Mouse (Mus musculus) hindbrain, embryonic 10.5 days (tissue): ENCODE results near the gene Mecom. TPM values are rescaled to one million over a fixed set of nuclear protein-coding genes. Genes with fewer than 3 reads are reported as not detected.

ENCODE experiments used
- DNase-seq: peaks from one replicate; pipeline ENCODE4 v3.0.0-alpha.2; 2017; ENCODE audit warnings: low spot score
- H3K27ac ChIP-seq: fragments of 300-500 bp; sonication (generic); 2 replicates; pipeline ENCODE4 v1.5.1; 2016; ENCODE audit warnings: mild to moderate bottlenecking, moderate library complexity
- H3K27me3 ChIP-seq: fragments of 300-500 bp; sonication (generic); 2 replicates; pipeline ENCODE4 v1.6.1; 2016; ENCODE audit warnings: mild to moderate bottlenecking; ENCODE audit not compliant: poor library complexity, insufficient read depth, severe bottlenecking
- H3K36me3 ChIP-seq: fragments of 300-500 bp; sonication (generic); 2 replicates; pipeline ENCODE4 v1.6.1; 2016; ENCODE audit warnings: mild to moderate bottlenecking, moderate library complexity
- H3K4me1 ChIP-seq: fragments of 300-500 bp; sonication (generic); replicated peaks from 2 replicates; pipeline ENCODE4 v1.6.1; 2016; ENCODE audit warnings: mild to moderate bottlenecking
- H3K4me3 ChIP-seq: fragments of 300-500 bp; sonication (generic); 2 replicates; pipeline ENCODE4 v1.5.1; 2016; ENCODE audit warnings: mild to moderate bottlenecking, moderate library complexity
- H3K9me3 ChIP-seq: fragments of 300-500 bp; sonication (generic); 2 replicates; pipeline ENCODE4 v1.6.1; 2016; ENCODE audit warnings: mild to moderate bottlenecking, moderate library complexity
- WGBS: fragments of 180-500 bp; shearing (Covaris S2); methylation state at CpG from one replicate; pipeline ENCODE4 v1.1.7; 2016; 5-methylcytosine and 5-hydroxymethylcytosine counted together
- polyA plus RNA-seq: library from polyadenylated mRNA; unstranded; fragments of >200 nt; fragmentation: Nextera tagmentation; extraction: Ambion mirVana; gene quantifications from 2 replicates; pipeline ENCODE4 v1.2.1, GENCODE M21; 2016

Mecom gene
- polyA plus RNA-seq, 1 experiment from 2014 or later, result 25.8 TPM

- no peaks in the 10 kb centered on the region for H3K36me3 ChIP-seq
- 65% methylated on average over 5 of the region's 5 CpGs for WGBS
- H3K9me3 ChIP-seq, result no peaks in the 10 kb centered on the region
- DNase-seq, result no peak
- no peaks in the 10 kb centered on the region for H3K27me3 ChIP-seq
- H3K4me3 ChIP-seq, result no peak overlapping the region
- H3K4me1 ChIP-seq, result peaks cover 15% of the 10 kb centered on the region
- H3K27ac ChIP-seq, result no peak overlapping the region; the same call in 1 of the 2 replicates
Measured at GRCm38 (mm10) chr3:30187812-30188469, 359.9 kb downstream of the Mecom start.

- WGBS, result 86% methylated on average over 8 of the region's 8 CpGs
- Histone ChIP-seq H3K27me3 (no peaks in the 10 kb centered on the region), H3K4me3 (no peak overlapping the region), H3K9me3 (no peaks in the 10 kb centered on the region), H3K4me1 (no peaks in the 10 kb centered on the region), H3K36me3 (no peaks in the 10 kb centered on the region), H3K27ac (no peak overlapping the region)
- DNase-seq, result no peak
Measured at GRCm38 (mm10) chr3:30181807-30182481, 365.9 kb downstream of the Mecom start.

GRCm38 (mm10) chr3:30176615-30177014 lies 371.2 kb downstream of the Mecom start:
- Histone ChIP-seq H3K27ac (no peak overlapping the region), H3K4me1 (no peaks in the 10 kb centered on the region), H3K4me3 (no peak overlapping the region), H3K27me3 (no peaks in the 10 kb centered on the region), H3K36me3 (no peaks in the 10 kb centered on the region), H3K9me3 (0 out of 2 replicates have a peak, but pooled peaks cover 5% of the 10 kb centered on the region)
- DNase-seq, result no peak
- WGBS, result 91% methylated on average over 5 of the region's 5 CpGs

- Histone ChIP-seq H3K9me3 (0 out of 2 replicates have a peak, but pooled peaks cover 5% of the 10 kb centered on the region), H3K27me3 (no peaks in the 10 kb centered on the region), H3K4me1 (no peaks in the 10 kb centered on the region), H3K36me3 (no peaks in the 10 kb centered on the region), H3K27ac (no peak overlapping the region), H3K4me3 (no peak overlapping the region)
- DNase-seq, result no peak
- 84% methylated on average over 3 of the region's 3 CpGs for WGBS
Measured at GRCm38 (mm10) chr3:30173812-30174211, 374.0 kb downstream of the Mecom start.

DNA sequence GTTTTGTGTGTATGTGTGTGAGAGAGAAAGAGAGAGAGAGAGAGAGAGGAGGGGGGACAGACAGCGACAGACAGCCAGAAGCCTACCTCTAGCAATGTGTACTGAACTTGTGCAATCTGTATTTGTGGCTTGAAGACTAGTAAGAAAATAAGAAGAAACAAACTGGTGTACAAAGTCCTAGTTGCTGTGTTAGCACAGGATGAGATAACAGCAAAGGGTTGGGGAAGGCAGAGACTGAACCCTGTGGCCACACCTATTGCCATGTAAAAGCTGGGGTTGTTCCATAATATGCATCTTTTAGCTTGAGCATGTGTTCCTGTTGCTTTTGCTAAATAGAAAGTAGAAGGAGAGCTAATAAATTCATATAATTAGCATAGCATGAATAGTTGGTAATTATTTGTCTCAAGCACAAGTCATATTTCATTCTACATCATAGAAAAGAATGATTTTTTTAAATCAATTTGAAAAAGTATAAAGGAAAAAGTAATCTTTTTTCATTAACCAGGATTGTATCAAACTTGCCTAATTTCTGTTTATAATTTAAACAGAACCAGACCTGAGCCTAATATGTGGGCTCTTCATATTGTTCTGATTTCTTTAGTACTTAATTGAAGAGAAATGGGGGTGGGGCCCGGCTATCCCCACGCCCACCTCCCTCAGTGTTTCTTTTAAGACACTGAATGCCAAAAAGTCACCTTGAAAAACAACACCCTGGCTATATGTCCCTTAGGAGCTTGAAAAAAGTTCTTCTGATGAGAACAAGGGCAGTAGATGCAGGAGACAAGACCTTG lies 379.2 kb downstream of the Mecom start:
- Histone ChIP-seq H3K4me3 (no peak overlapping the region), H3K27ac (no peak overlapping the region), H3K4me1 (no peaks in the 10 kb centered on the region), H3K27me3 (no peaks in the 10 kb centered on the region), H3K36me3 (no peaks in the 10 kb centered on the region), H3K9me3 (no peaks in the 10 kb centered on the region)
- 92% methylated on average over 3 of the region's 3 CpGs for WGBS
- DNase-seq, result no peak

- Histone ChIP-seq H3K27me3 (no peaks in the 10 kb centered on the region), H3K4me3 (no peak overlapping the region), H3K27ac (no peak overlapping the region), H3K36me3 (no peaks in the 10 kb centered on the region), H3K9me3 (no peaks in the 10 kb centered on the region), H3K4me1 (no peaks in the 10 kb centered on the region)
- WGBS, result 92% methylated on average over 3 of the region's 3 CpGs
- DNase-seq, result no peak
Measured at GRCm38 (mm10) chr3:30167027-30167426, 380.8 kb downstream of the Mecom start.

DNA sequence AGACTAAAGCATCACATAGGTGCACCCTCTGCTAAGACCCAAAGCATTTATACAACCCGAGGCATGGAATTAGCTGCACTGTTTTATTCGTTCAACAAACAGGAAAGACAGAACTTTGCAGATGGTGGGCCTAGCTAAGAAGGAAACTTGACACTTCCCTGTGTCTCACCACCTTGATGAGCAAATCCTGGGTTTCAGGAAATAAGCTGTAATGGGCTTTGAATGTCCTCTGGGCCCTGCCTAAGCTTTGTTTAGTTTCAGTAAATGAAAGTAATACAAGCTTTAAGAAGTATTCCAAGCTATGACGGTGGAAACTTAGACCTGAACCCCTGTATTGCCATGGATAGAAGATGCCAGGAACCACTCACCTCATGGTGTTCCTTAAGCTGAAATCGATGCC lies 383.0 kb downstream of the Mecom start:
- H3K4me1 ChIP-seq, result no peaks in the 10 kb centered on the region
- no peak overlapping the region for H3K4me3 ChIP-seq
- no peaks in the 10 kb centered on the region for H3K36me3 ChIP-seq
- no peaks in the 10 kb centered on the region for H3K9me3 ChIP-seq
- no peak overlapping the region for H3K27ac ChIP-seq
- 74% methylated on average over 4 of the region's 4 CpGs for WGBS
- H3K27me3 ChIP-seq, result no peaks in the 10 kb centered on the region
- no peak for DNase-seq

DNA sequence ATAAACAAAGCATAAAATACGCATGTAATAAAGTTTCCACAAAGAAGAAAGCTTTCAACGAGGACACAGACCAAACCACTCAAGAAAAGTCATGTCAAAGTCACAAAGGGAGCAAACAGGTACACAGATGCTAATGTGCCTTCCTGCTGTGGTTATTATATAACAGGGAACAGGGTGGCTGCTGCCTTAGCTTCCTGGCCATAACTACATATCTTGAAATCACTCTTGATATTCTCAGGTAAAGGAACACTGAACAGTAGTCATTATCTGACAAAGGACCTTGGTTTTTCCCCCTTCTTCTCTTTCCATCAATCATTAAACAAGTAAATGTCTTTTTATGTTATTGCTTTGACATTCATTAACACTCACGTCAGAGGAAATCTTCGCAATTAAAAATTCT lies 384.4 kb downstream of the Mecom start:
- H3K27me3 ChIP-seq, result no peaks in the 10 kb centered on the region
- H3K4me3 ChIP-seq, result no peak overlapping the region
- 86% methylated on average over 4 of the region's 4 CpGs for WGBS
- H3K9me3 ChIP-seq, result no peaks in the 10 kb centered on the region
- no peaks in the 10 kb centered on the region for H3K4me1 ChIP-seq
- no peaks in the 10 kb centered on the region for H3K36me3 ChIP-seq
- no peak overlapping the region for H3K27ac ChIP-seq
- DNase-seq, result no peak

DNA sequence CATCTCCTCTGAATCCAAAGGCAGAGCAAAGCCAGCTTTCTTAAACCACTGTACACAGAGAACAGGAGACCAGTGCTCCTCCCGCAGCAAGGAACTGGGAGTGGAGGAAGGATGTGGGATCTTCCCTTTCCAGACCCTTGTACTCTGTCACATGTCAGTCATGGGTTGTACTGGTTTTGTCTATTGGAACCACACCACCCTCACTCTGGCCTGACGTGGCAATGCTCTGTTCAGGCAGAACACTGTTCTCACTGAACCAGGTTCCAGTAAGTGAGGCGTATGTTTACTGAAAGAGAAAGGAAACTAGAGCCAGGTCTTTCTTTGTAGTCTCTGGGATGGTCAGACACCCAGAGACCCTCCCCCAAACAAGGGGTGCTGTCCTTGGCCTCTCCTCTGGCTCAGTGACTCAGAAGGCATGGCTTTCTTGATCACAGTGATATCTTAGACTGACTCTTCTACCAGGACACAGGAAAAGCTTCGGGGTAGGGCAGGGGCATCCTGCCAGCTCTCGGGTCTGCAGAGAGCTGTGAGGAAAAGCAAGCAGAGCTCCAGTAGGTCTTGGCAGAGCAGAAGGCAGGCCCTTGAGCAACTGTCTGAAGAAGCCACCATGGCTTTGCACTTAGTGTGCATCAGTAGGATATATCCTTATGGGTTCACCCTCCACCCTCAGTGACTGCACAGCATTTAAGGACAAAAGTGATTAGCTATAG lies 386.7 kb downstream of the Mecom start:
- Histone ChIP-seq H3K36me3 (no peaks in the 10 kb centered on the region), H3K27ac (no peak overlapping the region), H3K4me1 (0 out of 2 replicates have a peak, but pooled peaks cover 3% of the 10 kb centered on the region), H3K27me3 (no peaks in the 10 kb centered on the region), H3K9me3 (no peaks in the 10 kb centered on the region), H3K4me3 (no peak overlapping the region)
- WGBS, result 83% methylated on average over 5 of the region's 5 CpGs
- no peak for DNase-seq

GRCm38 (mm10) chr3:30160346-30160745 lies 387.5 kb downstream of the Mecom start:
- H3K4me1 ChIP-seq, result 0 out of 2 replicates have a peak, but pooled peaks cover 3% of the 10 kb centered on the region
- WGBS, result 81% methylated on average over 5 of the region's 5 CpGs
- H3K4me3 ChIP-seq, result no peak overlapping the region
- no peaks in the 10 kb centered on the region for H3K9me3 ChIP-seq
- no peaks in the 10 kb centered on the region for H3K36me3 ChIP-seq
- H3K27me3 ChIP-seq, result no peaks in the 10 kb centered on the region
- DNase-seq, result no peak
- no peak overlapping the region for H3K27ac ChIP-seq

GRCm38 (mm10) chr3:30157128-30157670 lies 390.6 kb downstream of the Mecom start:
- WGBS, result 82% methylated on average over 7 of the region's 7 CpGs
- DNase-seq, result no peak

DNA sequence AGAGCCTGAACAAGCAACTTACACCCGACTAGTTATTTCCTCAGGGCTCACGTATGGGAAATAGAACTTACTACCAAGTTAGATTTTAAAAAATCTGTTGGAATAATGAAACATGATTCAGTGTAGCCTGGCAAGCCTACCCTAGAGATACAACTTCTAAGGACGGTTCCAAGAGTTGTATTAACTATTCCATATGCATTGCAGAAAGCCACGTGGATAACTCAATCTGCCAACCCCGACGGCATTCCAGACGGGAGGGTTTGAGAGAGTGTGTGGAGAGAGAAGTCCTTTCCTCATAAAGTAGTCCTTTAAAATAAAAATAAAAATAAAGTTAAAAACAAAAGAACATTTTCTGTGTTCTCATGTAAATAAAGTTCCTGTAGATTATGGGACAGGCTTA lies 393.4 kb downstream of the Mecom start:
- Histone ChIP-seq H3K27ac (no peak overlapping the region), H3K36me3 (no peaks in the 10 kb centered on the region), H3K4me1 (peaks cover 15% of the 10 kb centered on the region; the same call in 1 of the 2 replicates), H3K9me3 (no peaks in the 10 kb centered on the region), H3K27me3 (no peaks in the 10 kb centered on the region), H3K4me3 (no peak overlapping the region)
- no peak for DNase-seq
- WGBS, result 89% methylated on average over 7 of the region's 7 CpGs

More at GRCm38 (mm10) chr3:30157128-30157670, 390.6 kb downstream of the Mecom start:
- Histone ChIP-seq H3K36me3 (no peaks in the 10 kb centered on the region), H3K27ac (no peak overlapping the region), H3K4me1 (peaks cover 15% of the 10 kb centered on the region; the same call in 1 of the 2 replicates), H3K9me3 (no peaks in the 10 kb centered on the region), H3K27me3 (no peaks in the 10 kb centered on the region), H3K4me3 (no peak overlapping the region)
